Mouse (Mus musculus) kidney, adult 18-20 months (tissue): ENCODE measurements around the gene Tefm.

Experiments
- DNase-seq: peaks from one replicate; pipeline ENCODE4 v3.0.0; 2021

Gene Tefm

DNA sequence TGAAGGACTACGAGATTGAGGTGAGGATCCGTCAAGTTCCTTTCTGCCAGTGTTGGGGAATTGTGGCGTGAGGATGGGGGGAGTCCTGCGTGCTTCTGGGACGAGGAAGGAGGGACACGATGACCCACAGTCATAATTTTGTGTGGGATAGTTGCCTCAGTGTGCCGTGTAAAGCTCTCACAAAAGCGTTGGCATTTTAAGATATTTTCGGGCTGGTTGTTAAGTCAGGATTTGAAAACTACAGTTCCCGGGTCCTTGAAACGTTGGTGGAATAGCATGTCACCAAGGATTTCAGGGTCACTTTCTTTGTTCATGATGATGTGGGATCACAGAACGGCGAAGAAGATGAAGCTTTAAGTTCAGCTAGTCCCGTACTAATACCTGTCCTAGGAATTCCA lies 52.2 kb downstream of the Tefm start:
- DNase-seq = no peak

GRCm38 (mm10) chr11:80088917-80089816 lies 52.8 kb downstream of the Tefm start, which contains the start of gene Atad5:
Gene Atad5 (plus strand): TSS chr11:80089400.
- DNase-seq = peak; percentile 92

GRCm38 (mm10) chr11:80086844-80087243 lies 55.1 kb downstream of the Tefm start:
- DNase-seq = peak; percentile 88
